Comparison of ENCODE assay signal across 9 mouse cellular contexts in genomic region chr5:123661602-123662001, GRCm38 (mm10). TPM values are rescaled to one million over a fixed set of nuclear protein-coding genes. Genes with fewer than 3 reads are reported as not detected.
DNase-seq lines count a peak whose midpoint lies in the region; ATAC-seq and TF ChIP-seq lines count a peak whose summit lies in the region.
"Had no signal": no experiment of that assay in that cellular context is flagged by ENCODE, and none has a peak within 500 bp of the region (broad histone marks: within the 10 kb centered on the region; RNA-seq: fewer than 3 reads in every experiment).

No protein-coding gene starts in this region.

- H3K36me3 ChIP-seq in megakaryocyte, embryonic 14.5 days (replicated peaks; ENCODE audit: low read length) = no peaks in the 10 kb centered on the region
- no peaks in the 10 kb centered on the region for H3K36me3 ChIP-seq in intestine, embryonic 15.5 days
- H3K36me3 ChIP-seq in stomach, embryonic 14.5 days (ENCODE audit: control insufficient read depth, insufficient read depth, low read length) = no peaks in the 10 kb centered on the region
- H3K36me3 ChIP-seq in midbrain, postnatal 0 days (ENCODE audit: insufficient read depth, low read length) = no peaks in the 10 kb centered on the region
- H3K36me3 ChIP-seq: embryonic facial prominence, embryonic 15.5 days had no signal

- peak; percentile 36 to 42 for DNase-seq in frontal cortex, adult 2 months (ENCODE audit: extremely low spot score in 1 of 2, low spot score in 1 of 2)
- no peak for DNase-seq in frontal cortex, postnatal 14 days (ENCODE audit: low spot score in 2 of 2)
- no peak for DNase-seq in midbrain, postnatal 0 days (ENCODE audit: low spot score)
- DNase-seq in cerebellum, adult 18-20 months = no peak

- no peaks in the 10 kb centered on the region for H3K9me3 ChIP-seq in megakaryocyte, embryonic 14.5 days
- no peaks in the 10 kb centered on the region for H3K9me3 ChIP-seq in intestine, embryonic 15.5 days
- no peaks in the 10 kb centered on the region for H3K9me3 ChIP-seq in stomach, embryonic 14.5 days (ENCODE audit: control insufficient read depth, low read depth, low read length)
- no peaks in the 10 kb centered on the region for H3K9me3 ChIP-seq in midbrain, postnatal 0 days (ENCODE audit: low read length)
- H3K9me3 ChIP-seq: embryonic facial prominence, embryonic 15.5 days had no signal

- peaks cover 52% of the 10 kb centered on the region for H3K4me1 ChIP-seq in megakaryocyte, embryonic 14.5 days
- peaks cover 6% of the 10 kb centered on the region; the same call in 1 of the 2 replicates for H3K4me1 ChIP-seq in intestine, embryonic 15.5 days (replicated peaks)
- H3K4me1 ChIP-seq in stomach, embryonic 14.5 days (ENCODE audit: control insufficient read depth, insufficient read depth, low read length) = peaks cover 11% of the 10 kb centered on the region; the same call in 1 of the 2 replicates
- H3K4me1 ChIP-seq in midbrain, postnatal 0 days (ENCODE audit: insufficient read depth, low read length) = no peaks in the 10 kb centered on the region

- H3K4me2 ChIP-seq in intestine, embryonic 15.5 days (replicated peaks) = no peak overlapping the region
- no peak overlapping the region for H3K4me2 ChIP-seq in stomach, embryonic 14.5 days (replicated peaks; ENCODE audit: low read depth, low read length)
- no peak overlapping the region for H3K4me2 ChIP-seq in midbrain, postnatal 0 days (ENCODE audit: low read depth, low read length, poor library complexity, severe bottlenecking)
- H3K4me2 ChIP-seq: embryonic facial prominence, embryonic 15.5 days had no signal

- 54% methylated on average over 3 of the region's 3 CpGs for WGBS in intestine, embryonic 15.5 days
- WGBS in stomach, embryonic 14.5 days = 51% methylated on average over 3 of the region's 3 CpGs
- 82% methylated on average over 3 of the region's 3 CpGs for WGBS in midbrain, postnatal 0 days

- peak overlapping the region; percentile 36 for H3K27ac ChIP-seq in intestine, embryonic 15.5 days
- H3K27ac ChIP-seq in stomach, embryonic 14.5 days (ENCODE audit: low read length) = peak overlapping the region; percentile 45; the same call in 1 of the 2 replicates
- no peak overlapping the region for H3K27ac ChIP-seq in midbrain, postnatal 0 days (ENCODE audit: low read depth, low read length)
- H3K27ac ChIP-seq: embryonic facial prominence, embryonic 15.5 days had no signal

- ATAC-seq in megakaryocyte, adult 5-6 weeks (ENCODE audit: poor library complexity, severe bottlenecking) = no peak
- no peak for ATAC-seq in intestine, embryonic 15.5 days
- ATAC-seq in stomach, embryonic 14.5 days (ENCODE audit: insufficient number of reproducible peaks, insufficient read depth, low FRiP score, low read depth) = no peak
- no peak for ATAC-seq in midbrain, postnatal 0 days (ENCODE audit: low FRiP score)

- H3K9ac ChIP-seq in intestine, embryonic 15.5 days = no peak overlapping the region
- H3K9ac ChIP-seq in stomach, embryonic 14.5 days (replicated peaks; ENCODE audit: low read depth, low read length) = no peak overlapping the region
- no peak overlapping the region for H3K9ac ChIP-seq in midbrain, postnatal 0 days (replicated peaks; ENCODE audit: low read length, poor library complexity, severe bottlenecking)
- H3K9ac ChIP-seq: embryonic facial prominence, embryonic 15.5 days had no signal

- no peak for TF ChIP-seq CTCF in midbrain, postnatal 0 days (IDR thresholded peaks at IDR 0.05)

- peak overlapping the region; percentile 86 for H3K4me3 ChIP-seq in megakaryocyte, embryonic 14.5 days (replicated peaks)
- H3K4me3 ChIP-seq in intestine, embryonic 15.5 days (replicated peaks) = no peak overlapping the region
- no peak overlapping the region for H3K4me3 ChIP-seq in stomach, embryonic 14.5 days (ENCODE audit: low read depth, low read length)
- H3K4me3 ChIP-seq in midbrain, postnatal 0 days (ENCODE audit: low read depth, low read length) = no peak overlapping the region
- H3K4me3 ChIP-seq: embryonic facial prominence, embryonic 15.5 days had no signal

- no peaks in the 10 kb centered on the region for H3K27me3 ChIP-seq in megakaryocyte, embryonic 14.5 days (replicated peaks)
- H3K27me3 ChIP-seq in intestine, embryonic 15.5 days (replicated peaks) = no peaks in the 10 kb centered on the region
- H3K27me3 ChIP-seq in stomach, embryonic 14.5 days (ENCODE audit: control insufficient read depth, insufficient read depth, low read length) = no peaks in the 10 kb centered on the region
- no peaks in the 10 kb centered on the region for H3K27me3 ChIP-seq in midbrain, postnatal 0 days (ENCODE audit: insufficient read depth, low read length)
- H3K27me3 ChIP-seq: embryonic facial prominence, embryonic 15.5 days had no signal

RNA-seq across cellular contexts. Expression of gene Clip1, which starts 22.8 kb away (rescaled TPM):
- 85.6 and 88.1 TPM in 2 replicates for polyA plus RNA-seq in frontal cortex, adult 2 months (2012; rRNA removed)
- polyA plus RNA-seq in megakaryocyte, embryonic 14.5 days (2012; ENCODE audit: insufficient read depth, low replicate concordance) = 3.7 TPM in 1 of 2 replicates, not detected in the other
- total RNA-seq in megakaryocyte, adult 5-6 weeks (2015) = 45.5 and 46.9 TPM in 2 replicates
- 96.0 and 126 TPM in 2 replicates for total RNA-seq in megakaryocyte, adult 5-6 weeks (2017)
- polyA plus RNA-seq in intestine, embryonic 15.5 days (2015; fragmentation: Nextera tagmentation; extraction: Ambion mirVana) = 29.9 TPM in 2 replicates
- polyA plus RNA-seq in stomach, embryonic 14.5 days (2014; fragmentation: Nextera tagmentation; extraction: Ambion mirVana) = 39.5 and 40.5 TPM in 2 replicates
- total RNA-seq in midbrain, postnatal 0 days (2014; rRNA removed) = 73.1 and 80.0 TPM in 2 replicates
- polyA plus RNA-seq in midbrain, postnatal 0 days (2015; fragmentation: Nextera tagmentation; extraction: Ambion mirVana) = 64.2 and 77.5 TPM in 2 replicates

RNA-seq across cellular contexts. Expression of gene Zcchc8, which starts 59.3 kb away (rescaled TPM):
- polyA plus RNA-seq in frontal cortex, adult 2 months (2012; rRNA removed) = 56.0 and 61.6 TPM in 2 replicates
- polyA plus RNA-seq in megakaryocyte, embryonic 14.5 days (2012; ENCODE audit: insufficient read depth, low replicate concordance) = 24.3 and 25.8 TPM in 2 replicates
- total RNA-seq in megakaryocyte, adult 5-6 weeks (2015) = 43.9 and 65.3 TPM in 2 replicates
- 122 and 197 TPM in 2 replicates for total RNA-seq in megakaryocyte, adult 5-6 weeks (2017)
- 63.1 and 68.9 TPM in 2 replicates for polyA plus RNA-seq in intestine, embryonic 15.5 days (2015; fragmentation: Nextera tagmentation; extraction: Ambion mirVana)
- 84.6 and 97.5 TPM in 2 replicates for polyA plus RNA-seq in stomach, embryonic 14.5 days (2014; fragmentation: Nextera tagmentation; extraction: Ambion mirVana)
- total RNA-seq in midbrain, postnatal 0 days (2014; rRNA removed) = 29.6 and 40.6 TPM in 2 replicates
- 41.9 and 46.3 TPM in 2 replicates for polyA plus RNA-seq in midbrain, postnatal 0 days (2015; fragmentation: Nextera tagmentation; extraction: Ambion mirVana)

Comparison
In these comparisons a context has a peak if more than half of its experiments do, and no peak if none do; other contexts are left out.
1. DNase-seq: peak in frontal cortex, adult 2 months (2 of 2); none in frontal cortex, postnatal 14 days (0 of 2), midbrain, postnatal 0 days (single experiment) and cerebellum, adult 18-20 months (0 of 2).